Mouse (Mus musculus) megakaryocyte, embryonic 14.5 days (primary cell): Measurements from ENCODE around the gene Fut7.

Experiments used
- FLI1 ChIP-seq: IDR thresholded peaks from 2 replicates; pipeline ENCODE4 v1.6.1; 2012; ENCODE audit warnings: low read length, inconsistent platforms, mixed read lengths
- GATA1 ChIP-seq: IDR thresholded peaks from 3 replicates; pipeline ENCODE4 v1.6.1; 2012; ENCODE audit warnings: mixed read lengths, low read length, inconsistent platforms, borderline replicate concordance

GRCm38 (mm10) chr2:25469969-25470368 lies 46.9 kb downstream of the Fut7 start, which contains the start of gene Ptgds:
- TF ChIP-seq GATA1 (no peak), FLI1 (no peak)
